Mouse (Mus musculus): ENCODE measurements around the gene 2810459M11Rik. TPM values are rescaled to one million over a fixed set of nuclear protein-coding genes. Genes with fewer than 3 reads are reported as not detected.
A peak's percentile ranks its signal among the peaks of the same experiment; 100 is the strongest.

Gene 2810459M11Rik
- 1.3 and 2.0 TPM in 2 replicates for polyA plus RNA-seq (2014; fragmentation: Nextera tagmentation; extraction: Ambion mirVana)

- WGBS = under 1% methylated on average over 110 of the region's 110 CpGs
- Histone ChIP-seq H3K4me3 (ENCODE audit: low read depth, low read length) (peak within 1 kb of the TSS; percentile 51), H3K9ac (peak within 1 kb of the TSS; percentile 50), H3K4me2 (peak within 1 kb of the TSS; percentile 95), H3K36me3 (ENCODE audit: insufficient read depth) (no peaks in the 10 kb centered on the region), H3K27ac (ENCODE audit: low read depth) (no peak within 1 kb of the TSS), H3K27me3 (ENCODE audit: insufficient read depth, low read length) (peaks cover 45% of the 10 kb centered on the region), H3K9me3 (ENCODE audit: low read depth, low read length) (peaks cover 4% of the 10 kb centered on the region; the same call in 1 of the 2 replicates), H3K4me1 (ENCODE audit: insufficient read depth) (0 out of 2 replicates have a peak, but pooled peaks cover 3% of the 10 kb centered on the region)
- ATAC-seq (ENCODE audit: insufficient read depth) (peak; percentile 65), DNase-seq (peak; percentile 63)
- TF ChIP-seq CTCF (IDR thresholded peaks at IDR 0.05; ENCODE audit: low read depth) = no peak
Measured at GRCm38 (mm10) chr1:86045848-86046805, at the start of gene 2810459M11Rik. TSS of gene 2810459M11Rik (plus strand) at chr1:86045863.

GRCm38 (mm10) chr1:85997221-85997620 lies 48.4 kb upstream of the 2810459M11Rik start:
- H3K9ac ChIP-seq = no peak overlapping the region
- H3K4me3 ChIP-seq (ENCODE audit: low read depth, low read length) = no peak overlapping the region
- H3K27me3 ChIP-seq (ENCODE audit: insufficient read depth, low read length) = no peaks in the 10 kb centered on the region
- DNase-seq = no peak
- H3K36me3 ChIP-seq (ENCODE audit: insufficient read depth) = no peaks in the 10 kb centered on the region
- no peak for TF ChIP-seq CTCF (IDR thresholded peaks at IDR 0.05; ENCODE audit: low read depth)
- H3K4me2 ChIP-seq = no peak overlapping the region
- no peak overlapping the region for H3K27ac ChIP-seq (ENCODE audit: low read depth)
- no peaks in the 10 kb centered on the region for H3K4me1 ChIP-seq (ENCODE audit: insufficient read depth)
- no peaks in the 10 kb centered on the region for H3K9me3 ChIP-seq (ENCODE audit: low read depth, low read length)
- ATAC-seq (ENCODE audit: insufficient read depth) = no peak
- WGBS = 95% methylated on average over 1 of the region's 1 CpGs

- no peak overlapping the region for H3K9ac ChIP-seq
- no peak for ATAC-seq (ENCODE audit: insufficient read depth)
- 73% methylated on average over 4 of the region's 4 CpGs for WGBS
Measured at GRCm38 (mm10) chr1:85998012-85998411, 47.7 kb upstream of the 2810459M11Rik start.

GRCm38 (mm10) chr1:85999853-86000570 lies 45.7 kb upstream of the 2810459M11Rik start:
- Histone ChIP-seq H3K36me3 (ENCODE audit: insufficient read depth) (no peaks in the 10 kb centered on the region), H3K9me3 (ENCODE audit: low read depth, low read length) (no peaks in the 10 kb centered on the region), H3K4me2 (no peak overlapping the region), H3K27me3 (ENCODE audit: insufficient read depth, low read length) (no peaks in the 10 kb centered on the region), H3K27ac (ENCODE audit: low read depth) (no peak overlapping the region), H3K4me1 (ENCODE audit: insufficient read depth) (no peaks in the 10 kb centered on the region), H3K4me3 (ENCODE audit: low read depth, low read length) (no peak overlapping the region), H3K9ac (no peak overlapping the region)
- TF ChIP-seq CTCF (IDR thresholded peaks at IDR 0.05; ENCODE audit: low read depth) = no peak
- ATAC-seq (ENCODE audit: insufficient read depth) = no peak
- 76% methylated on average over 18 of the region's 18 CpGs for WGBS
- no peak for DNase-seq

More at GRCm38 (mm10) chr1:85998012-85998411, 47.7 kb upstream of the 2810459M11Rik start:
- H3K9me3 ChIP-seq (ENCODE audit: low read depth, low read length) = no peaks in the 10 kb centered on the region
- no peaks in the 10 kb centered on the region for H3K36me3 ChIP-seq (ENCODE audit: insufficient read depth)
- no peaks in the 10 kb centered on the region for H3K4me1 ChIP-seq (ENCODE audit: insufficient read depth)
- H3K27me3 ChIP-seq (ENCODE audit: insufficient read depth, low read length) = no peaks in the 10 kb centered on the region
- no peak overlapping the region for H3K27ac ChIP-seq (ENCODE audit: low read depth)
- H3K4me2 ChIP-seq = no peak overlapping the region
- H3K4me3 ChIP-seq (ENCODE audit: low read depth, low read length) = no peak overlapping the region
- no peak for DNase-seq
- TF ChIP-seq CTCF (IDR thresholded peaks at IDR 0.05; ENCODE audit: low read depth) = no peak

- WGBS = 83% methylated on average over 10 of the region's 10 CpGs
- H3K9ac ChIP-seq = no peak overlapping the region
- no peaks in the 10 kb centered on the region for H3K9me3 ChIP-seq (ENCODE audit: low read depth, low read length)
- H3K27ac ChIP-seq (ENCODE audit: low read depth) = no peak overlapping the region
- TF ChIP-seq CTCF (IDR thresholded peaks at IDR 0.05; ENCODE audit: low read depth) = no peak
- no peak overlapping the region for H3K4me3 ChIP-seq (ENCODE audit: low read depth, low read length)
- no peak for ATAC-seq (ENCODE audit: insufficient read depth)
- H3K27me3 ChIP-seq (ENCODE audit: insufficient read depth, low read length) = no peaks in the 10 kb centered on the region
- no peaks in the 10 kb centered on the region for H3K36me3 ChIP-seq (ENCODE audit: insufficient read depth)
- no peak for DNase-seq
- no peak overlapping the region for H3K4me2 ChIP-seq
- H3K4me1 ChIP-seq (ENCODE audit: insufficient read depth) = no peaks in the 10 kb centered on the region
Measured at GRCm38 (mm10) chr1:86005540-86005939, 40.1 kb upstream of the 2810459M11Rik start.

GRCm38 (mm10) chr1:86006040-86006439 lies 39.6 kb upstream of the 2810459M11Rik start:
- whole genome bisulfite sequencing = 91% methylated on average over 6 of the region's 6 CpGs

More at GRCm38 (mm10) chr1:86006040-86006439, 39.6 kb upstream of the 2810459M11Rik start:
- Histone ChIP-seq H3K36me3 (ENCODE audit: insufficient read depth) (no peaks in the 10 kb centered on the region), H3K27ac (ENCODE audit: low read depth) (no peak overlapping the region), H3K4me2 (no peak overlapping the region), H3K9me3 (ENCODE audit: low read depth, low read length) (no peaks in the 10 kb centered on the region), H3K27me3 (ENCODE audit: insufficient read depth, low read length) (no peaks in the 10 kb centered on the region), H3K4me3 (ENCODE audit: low read depth, low read length) (no peak overlapping the region), H3K4me1 (ENCODE audit: insufficient read depth) (no peaks in the 10 kb centered on the region), H3K9ac (no peak overlapping the region)
- no peak for TF ChIP-seq CTCF (IDR thresholded peaks at IDR 0.05; ENCODE audit: low read depth)
- DNase-seq = no peak
- no peak for ATAC-seq (ENCODE audit: insufficient read depth)
